Mouse (Mus musculus): ENCODE measurements around the gene Mrps21. TPM values are rescaled to one million over a fixed set of nuclear protein-coding genes. Genes with fewer than 3 reads are reported as not detected.

Mrps21 gene
- total and polyA plus RNA-seq, 3 experiments: 251 to 557 (median 317) TPM

- peaks cover 12 to 50% of the 10 kb centered on the region in 2 experiments; a peak in 3 of 4 replicates for H3K4me1 ChIP-seq (ENCODE audit: control insufficient read depth in 1 of 2, insufficient read depth in 2 of 2)
- no peak overlapping the region for H3K27ac ChIP-seq (ENCODE audit: insufficient read depth, low read depth)
- H3K9ac ChIP-seq (ENCODE audit: insufficient read depth, low read depth): no peak overlapping the region
- peaks cover 12% of the 10 kb centered on the region for H3K79me2 ChIP-seq (replicated peaks; ENCODE audit: control insufficient read depth, extremely low read depth, insufficient read depth, poor library complexity, severe bottlenecking)
- dilution Hi-C loops (cut with MboI; ENCODE audit: extremely low pct_ligation_motif_present, extremely low pct_unique_long_range_greater_than_20kb, low sequenced_read_pairs) (no loop called here), in situ Hi-C loops (cut with MboI; ENCODE audit: low pct_ligation_motif_present, low pct_unique_long_range_greater_than_20kb, low sequenced_read_pairs) (no loop called here)
- no peak for DNase-seq (ENCODE audit: extremely low read depth)
- H3K4me2 ChIP-seq (ENCODE audit: insufficient read depth, low read depth, poor library complexity, severe bottlenecking): no peak overlapping the region
- no peaks in the 10 kb centered on the region for H3K9me3 ChIP-seq (replicated peaks; ENCODE audit: low read length)
- peaks cover 18 to 49% of the 10 kb centered on the region in 2 experiments for H3K36me3 ChIP-seq (replicated peaks in 1 of 2; ENCODE audit: control insufficient read depth in 1 of 2, insufficient read depth in 1 of 2, low read length in 1 of 2)
- H3K27me3 ChIP-seq (replicated peaks): no peaks in the 10 kb centered on the region
- no peak overlapping the region for H3K4me3 ChIP-seq (replicated peaks in 1 of 3; ENCODE audit: low read depth in 2 of 3, low read length in 2 of 3, poor library complexity in 1 of 3)
- TF ChIP-seq POLR2AphosphoS2 (IDR thresholded peaks at IDR 0.05; ENCODE audit: low read depth, low read length): no peak
- no peak for TF ChIP-seq E2F4 (IDR thresholded peaks at IDR 0.05; ENCODE audit: insufficient replicate concordance, low read depth, low read length)
- no peak for TF ChIP-seq EP300 (IDR thresholded peaks at IDR 0.05; ENCODE audit: low read length)
- no peak for TF ChIP-seq MAZ (IDR thresholded peaks at IDR 0.05; ENCODE audit: low read depth, low read length)
- TF ChIP-seq POLR2A (IDR thresholded peaks at IDR 0.05; ENCODE audit: low read depth, low read length): no peak
- no peak for TF ChIP-seq MAX (IDR thresholded peaks at IDR 0.05; ENCODE audit: low read length)
- TF ChIP-seq IRF4 (IDR thresholded peaks at IDR 0.05; ENCODE audit: low read depth, low read length): no peak
- TF ChIP-seq ETS1 (conservative IDR thresholded peaks at IDR 0.05; ENCODE audit: low read depth, low read length): no peak
- no peak for TF ChIP-seq JUN (IDR thresholded peaks at IDR 0.05; ENCODE audit: insufficient read depth, low read depth, low read length)
- TF ChIP-seq ELF1 (IDR thresholded peaks at IDR 0.05; ENCODE audit: low read depth, low read length): no peak
- TF ChIP-seq USF1 (IDR thresholded peaks at IDR 0.05; ENCODE audit: low read depth, low read length): no peak
- no peak for TF ChIP-seq SIN3A (IDR thresholded peaks at IDR 0.05; ENCODE audit: low read length)
- no peak for TF ChIP-seq RCOR1 (conservative IDR thresholded peaks at IDR 0.05; ENCODE audit: low read depth, low read length)
- TF ChIP-seq ZMIZ1 (IDR thresholded peaks at IDR 0.05; ENCODE audit: low read depth, low read length): no peak
- no peak for TF ChIP-seq ZC3H11A (IDR thresholded peaks at IDR 0.05; ENCODE audit: low read depth, low read length)
These were observed 18.3 kb upstream of the Mrps21 start for GRCm38 (mm10) chr3:95889664-95890063.

DNA sequence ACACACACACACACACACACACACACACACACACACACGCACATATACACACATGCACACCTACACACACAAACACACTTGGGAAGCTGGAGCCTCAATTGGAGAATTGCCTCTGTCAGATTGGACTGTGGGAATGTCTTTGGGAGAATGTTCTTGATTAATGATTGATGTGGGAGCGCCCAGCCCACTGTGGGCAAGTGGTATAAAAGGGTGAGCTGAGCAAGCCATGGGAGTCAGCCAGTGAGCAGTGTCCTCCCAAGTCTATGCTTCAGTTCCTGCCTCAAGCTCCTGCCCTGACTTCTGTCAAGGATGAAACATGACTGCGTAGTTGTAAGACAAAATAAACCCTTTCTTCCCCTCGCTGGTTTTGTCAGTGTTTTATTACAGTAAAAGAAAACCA, 16.3 kb upstream of the Mrps21 start:
- DNase-seq (ENCODE audit: extremely low read depth): no peak
- peaks cover 11 to 44% of the 10 kb centered on the region in 2 experiments; a peak in 3 of 4 replicates for H3K4me1 ChIP-seq (ENCODE audit: control insufficient read depth in 1 of 2, insufficient read depth in 2 of 2)
- no peak overlapping the region for H3K4me3 ChIP-seq (replicated peaks in 1 of 3; ENCODE audit: low read depth in 2 of 3, low read length in 2 of 3, poor library complexity in 1 of 3)
- no peak overlapping the region for H3K4me2 ChIP-seq (ENCODE audit: insufficient read depth, low read depth, poor library complexity, severe bottlenecking)
- peaks cover under 1% of the 10 kb centered on the region for H3K9me3 ChIP-seq (replicated peaks; ENCODE audit: low read length)
- no peaks in the 10 kb centered on the region for H3K27me3 ChIP-seq (replicated peaks)
- dilution Hi-C loops (cut with MboI; ENCODE audit: extremely low pct_ligation_motif_present, extremely low pct_unique_long_range_greater_than_20kb, low sequenced_read_pairs): no loop called here
- H3K27ac ChIP-seq (ENCODE audit: insufficient read depth, low read depth): no peak overlapping the region
- peaks cover 20 to 61% of the 10 kb centered on the region in 2 experiments for H3K36me3 ChIP-seq (replicated peaks in 1 of 2; ENCODE audit: control insufficient read depth in 1 of 2, insufficient read depth in 1 of 2, low read length in 1 of 2)
- in situ Hi-C loops (cut with MboI; ENCODE audit: low pct_ligation_motif_present, low pct_unique_long_range_greater_than_20kb, low sequenced_read_pairs): no loop called here
- TF ChIP-seq UBTF (IDR thresholded peaks at IDR 0.05; ENCODE audit: low read depth, low read length) (no peak), KAT2A (IDR thresholded peaks at IDR 0.05; ENCODE audit: insufficient replicate concordance, low read length) (no peak), EP300 (IDR thresholded peaks at IDR 0.05; ENCODE audit: low read length) (no peak), SMC3 (IDR thresholded peaks at IDR 0.05; ENCODE audit: low read depth, low read length) (no peak)
- no peak overlapping the region for H3K9ac ChIP-seq (ENCODE audit: insufficient read depth, low read depth)
- peaks cover 6% of the 10 kb centered on the region; the same call in 1 of the 2 replicates for H3K79me2 ChIP-seq (replicated peaks; ENCODE audit: control insufficient read depth, extremely low read depth, insufficient read depth, poor library complexity, severe bottlenecking)
